Mouse (Mus musculus): ENCODE results near the gene Pwp2. TPM values are rescaled to one million over a fixed set of nuclear protein-coding genes. Genes with fewer than 3 reads are reported as not detected.

The Pwp2 gene
- polyA plus RNA-seq, 1 experiment = 4.7 TPM

- Histone ChIP-seq H3K4me1 (ENCODE audit: control insufficient read depth, insufficient read depth, insufficient read length, low read length) (peaks cover 37% of the 10 kb centered on the region), H3K4me3 (ENCODE audit: low read depth, low read length) (no peak overlapping the region), H3K27me3 (ENCODE audit: control insufficient read depth, insufficient read depth, low read length) (no peaks in the 10 kb centered on the region), H3K36me3 (ENCODE audit: control insufficient read depth, insufficient read depth, low read length) (no peaks in the 10 kb centered on the region), H3K27ac (ENCODE audit: insufficient read depth, low read depth, low read length) (peak overlapping the region; percentile 93)
- TF ChIP-seq CTCF (IDR thresholded peaks at IDR 0.05; ENCODE audit: extremely low read depth, insufficient read length, insufficient replicate concordance, low read depth, low read length) (no peak), POLR2A (IDR thresholded peaks at IDR 0.05; ENCODE audit: low read depth, low read length) (peak; percentile 3; the same call in 1 of the 2 replicates)
- WGBS = 19% methylated on average over 8 of the region's 8 CpGs
These were observed 41.0 kb downstream of the Pwp2 start for GRCm38 (mm10) chr10:78143727-78144505.

- no peaks in the 10 kb centered on the region for H3K36me3 ChIP-seq (ENCODE audit: control insufficient read depth, insufficient read depth, low read length)
- TF ChIP-seq POLR2A (IDR thresholded peaks at IDR 0.05; ENCODE audit: low read depth, low read length) (no peak), CTCF (IDR thresholded peaks at IDR 0.05; ENCODE audit: extremely low read depth, insufficient read length, insufficient replicate concordance, low read depth, low read length) (no peak)
- no peak overlapping the region for H3K27ac ChIP-seq (ENCODE audit: insufficient read depth, low read depth, low read length)
- H3K27me3 ChIP-seq (ENCODE audit: control insufficient read depth, insufficient read depth, low read length) = no peaks in the 10 kb centered on the region
- H3K4me1 ChIP-seq (ENCODE audit: control insufficient read depth, insufficient read depth, insufficient read length, low read length) = peaks cover 40% of the 10 kb centered on the region
- no peak overlapping the region for H3K4me3 ChIP-seq (ENCODE audit: low read depth, low read length)
- 74% methylated on average over 3 of the region's 3 CpGs for WGBS
These were observed 44.1 kb downstream of the Pwp2 start for GRCm38 (mm10) chr10:78140843-78141242.

- H3K4me3 ChIP-seq (ENCODE audit: low read depth, low read length) = no peak overlapping the region
- H3K36me3 ChIP-seq (ENCODE audit: control insufficient read depth, insufficient read depth, low read length) = no peaks in the 10 kb centered on the region
- peaks cover 40% of the 10 kb centered on the region for H3K4me1 ChIP-seq (ENCODE audit: control insufficient read depth, insufficient read depth, insufficient read length, low read length)
- H3K27me3 ChIP-seq (ENCODE audit: control insufficient read depth, insufficient read depth, low read length) = no peaks in the 10 kb centered on the region
- WGBS = 100% methylated on average over 1 of the region's 1 CpGs
- no peak overlapping the region for H3K27ac ChIP-seq (ENCODE audit: insufficient read depth, low read depth, low read length)
- TF ChIP-seq CTCF (IDR thresholded peaks at IDR 0.05; ENCODE audit: extremely low read depth, insufficient read length, insufficient replicate concordance, low read depth, low read length) = no peak
- no peak for TF ChIP-seq POLR2A (IDR thresholded peaks at IDR 0.05; ENCODE audit: low read depth, low read length)
These were observed 44.7 kb downstream of the Pwp2 start for GRCm38 (mm10) chr10:78140251-78140600.

- no peak for TF ChIP-seq CTCF (IDR thresholded peaks at IDR 0.05; ENCODE audit: extremely low read depth, insufficient read length, insufficient replicate concordance, low read depth, low read length)
- no peak for TF ChIP-seq POLR2A (IDR thresholded peaks at IDR 0.05; ENCODE audit: low read depth, low read length)
- H3K4me3 ChIP-seq (ENCODE audit: low read depth, low read length) = no peak overlapping the region
- no peaks in the 10 kb centered on the region for H3K36me3 ChIP-seq (ENCODE audit: control insufficient read depth, insufficient read depth, low read length)
- 81% methylated on average over 11 of the region's 11 CpGs for WGBS
- no peaks in the 10 kb centered on the region for H3K27me3 ChIP-seq (ENCODE audit: control insufficient read depth, insufficient read depth, low read length)
- peaks cover 44% of the 10 kb centered on the region for H3K4me1 ChIP-seq (ENCODE audit: control insufficient read depth, insufficient read depth, insufficient read length, low read length)
- no peak overlapping the region for H3K27ac ChIP-seq (ENCODE audit: insufficient read depth, low read depth, low read length)
These were observed 45.2 kb downstream of the Pwp2 start for GRCm38 (mm10) chr10:78139572-78140250.

GRCm38 (mm10) chr10:78138812-78139523 lies 46.0 kb downstream of the Pwp2 start:
- Histone ChIP-seq H3K27ac (ENCODE audit: insufficient read depth, low read depth, low read length) (peak overlapping the region; percentile 28; the same call in 1 of the 2 replicates), H3K27me3 (ENCODE audit: control insufficient read depth, insufficient read depth, low read length) (no peaks in the 10 kb centered on the region), H3K36me3 (ENCODE audit: control insufficient read depth, insufficient read depth, low read length) (no peaks in the 10 kb centered on the region), H3K4me1 (ENCODE audit: control insufficient read depth, insufficient read depth, insufficient read length, low read length) (peaks cover 44% of the 10 kb centered on the region), H3K4me3 (ENCODE audit: low read depth, low read length) (no peak overlapping the region)
- TF ChIP-seq POLR2A (IDR thresholded peaks at IDR 0.05; ENCODE audit: low read depth, low read length) = no peak
- no peak for TF ChIP-seq CTCF (IDR thresholded peaks at IDR 0.05; ENCODE audit: extremely low read depth, insufficient read length, insufficient replicate concordance, low read depth, low read length)
- 57% methylated on average over 14 of the region's 14 CpGs for WGBS

- H3K4me1 ChIP-seq (ENCODE audit: control insufficient read depth, insufficient read depth, insufficient read length, low read length) = peaks cover 40% of the 10 kb centered on the region
- TF ChIP-seq CTCF (IDR thresholded peaks at IDR 0.05; ENCODE audit: extremely low read depth, insufficient read length, insufficient replicate concordance, low read depth, low read length) = no peak
- no peak for TF ChIP-seq POLR2A (IDR thresholded peaks at IDR 0.05; ENCODE audit: low read depth, low read length)
- H3K27ac ChIP-seq (ENCODE audit: insufficient read depth, low read depth, low read length) = no peak overlapping the region
- no peaks in the 10 kb centered on the region for H3K36me3 ChIP-seq (ENCODE audit: control insufficient read depth, insufficient read depth, low read length)
- H3K4me3 ChIP-seq (ENCODE audit: low read depth, low read length) = no peak overlapping the region
- 90% methylated on average over 3 of the region's 3 CpGs for WGBS
- H3K27me3 ChIP-seq (ENCODE audit: control insufficient read depth, insufficient read depth, low read length) = no peaks in the 10 kb centered on the region
These were observed 47.8 kb downstream of the Pwp2 start for GRCm38 (mm10) chr10:78137191-78137590.

GRCm38 (mm10) chr10:78135947-78136346 lies 49.0 kb downstream of the Pwp2 start:
- peaks cover 40% of the 10 kb centered on the region for H3K4me1 ChIP-seq (ENCODE audit: control insufficient read depth, insufficient read depth, insufficient read length, low read length)
- H3K4me3 ChIP-seq (ENCODE audit: low read depth, low read length) = no peak overlapping the region
- WGBS = 61% methylated on average over 5 of the region's 5 CpGs
- H3K27ac ChIP-seq (ENCODE audit: insufficient read depth, low read depth, low read length) = peak overlapping the region; percentile 97
- no peaks in the 10 kb centered on the region for H3K27me3 ChIP-seq (ENCODE audit: control insufficient read depth, insufficient read depth, low read length)
- H3K36me3 ChIP-seq (ENCODE audit: control insufficient read depth, insufficient read depth, low read length) = no peaks in the 10 kb centered on the region
- TF ChIP-seq POLR2A (IDR thresholded peaks at IDR 0.05; ENCODE audit: low read depth, low read length) = no peak
- no peak for TF ChIP-seq CTCF (IDR thresholded peaks at IDR 0.05; ENCODE audit: extremely low read depth, insufficient read length, insufficient replicate concordance, low read depth, low read length)

All from small intestine, adult 2 months (tissue).